Mouse (Mus musculus): ENCODE results near the gene Grin3a.

Gene Grin3a

DNA sequence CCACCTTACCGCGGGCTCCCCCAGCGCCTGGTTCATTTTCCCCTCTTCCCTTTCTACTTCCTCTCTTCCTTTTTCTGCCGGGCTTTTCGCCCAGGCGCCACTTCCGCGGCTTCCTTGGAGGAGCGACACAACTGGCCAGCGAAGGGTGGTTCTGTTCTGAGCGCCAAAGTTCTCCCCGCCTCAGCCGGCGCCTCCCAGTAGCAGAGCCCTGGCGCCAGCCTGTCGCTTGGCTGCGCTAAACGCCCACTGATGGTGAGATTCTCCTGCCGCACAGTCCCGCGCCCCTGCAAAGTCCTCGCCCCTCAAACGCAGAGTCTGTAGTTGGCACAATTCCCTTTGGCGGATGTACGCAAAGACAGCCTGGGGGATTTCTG, at the start of gene Grin3a:
Gene Grin3a, minus strand, starts transcription at position 133 of the 374 bp plus-strand sequence.
- ATAC-seq (ENCODE audit: insufficient number of reproducible peaks, low FRiP score, low TSS enrichment), result peak; percentile 76

GRCm38 (mm10) chr4:49891835-49892301, 46.3 kb upstream of the Grin3a start:
- peak; percentile 36; the same call in 1 of the 2 replicates for ATAC-seq (ENCODE audit: insufficient number of reproducible peaks, low FRiP score, low TSS enrichment)

DNA sequence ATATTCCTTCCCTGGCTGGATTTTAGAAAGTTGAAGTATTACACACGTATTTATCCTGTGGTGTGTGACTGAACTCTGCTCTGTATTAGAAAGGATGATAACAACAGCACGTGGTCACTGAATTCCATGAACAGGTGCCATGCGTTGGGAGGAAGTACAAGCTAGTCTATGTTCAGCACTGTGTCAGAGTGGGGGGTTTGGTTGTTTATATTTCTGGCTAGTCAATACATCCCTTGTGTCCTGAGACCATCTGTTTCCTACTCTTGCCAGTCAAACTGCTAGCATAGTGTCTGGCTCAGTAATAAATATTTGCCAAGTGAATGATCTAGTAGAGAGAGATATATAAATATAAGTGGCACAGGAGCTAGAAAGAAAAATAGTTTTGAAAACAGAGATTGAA, 31.5 kb upstream of the Grin3a start:
- ATAC-seq (ENCODE audit: insufficient number of reproducible peaks, low FRiP score, low TSS enrichment), result no peak

DNA sequence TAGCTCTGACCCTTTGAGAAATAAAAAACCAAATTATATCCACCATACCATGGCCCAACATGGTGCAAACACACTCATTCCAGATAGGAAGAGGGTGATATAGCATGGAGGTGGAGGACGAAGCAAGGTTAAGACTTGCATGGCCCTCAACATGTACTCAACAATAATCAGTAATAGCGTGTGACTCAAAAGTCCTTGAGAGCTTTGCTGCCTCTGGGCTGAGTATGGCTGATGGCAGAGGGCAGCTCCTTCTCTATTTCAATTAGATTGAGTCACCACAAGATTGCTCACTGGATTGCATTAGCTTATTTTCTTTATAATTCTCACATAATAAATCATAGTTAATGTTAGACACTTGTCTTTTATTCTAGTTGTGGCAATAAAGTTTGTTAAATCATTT, 15.1 kb upstream of the Grin3a start:
- ATAC-seq (ENCODE audit: insufficient number of reproducible peaks, low FRiP score, low TSS enrichment), result no peak

- peak; percentile 17; the same call in 1 of the 2 replicates for ATAC-seq (ENCODE audit: insufficient number of reproducible peaks, low FRiP score, low TSS enrichment)
These were observed 524 bp downstream of the Grin3a start for GRCm38 (mm10) chr4:49844828-49845611.

GRCm38 (mm10) chr4:49844274-49844827, 1.2 kb downstream of the Grin3a start:
- ATAC-seq (ENCODE audit: insufficient number of reproducible peaks, low FRiP score, low TSS enrichment), result no peak

DNA sequence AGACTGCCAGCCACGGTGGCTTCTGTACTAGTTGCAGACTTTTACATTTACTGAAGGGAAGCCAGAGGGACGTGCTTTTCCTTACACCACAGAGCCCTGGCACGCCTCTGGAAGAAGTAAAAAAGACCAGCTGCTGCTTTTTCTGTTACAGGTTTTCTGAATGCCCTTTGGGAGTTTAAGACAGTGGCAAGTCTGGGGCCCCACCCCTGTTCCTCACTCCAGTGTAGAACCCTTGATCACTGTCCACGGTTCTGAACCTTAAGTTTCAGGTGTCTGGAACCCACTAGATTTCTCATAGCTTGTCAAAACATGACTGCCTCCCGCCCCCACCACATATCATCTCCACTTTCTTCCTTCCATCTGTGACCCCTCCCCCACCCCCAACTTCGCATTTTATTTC, 1.8 kb downstream of the Grin3a start:
- no peak for ATAC-seq (ENCODE audit: insufficient number of reproducible peaks, low FRiP score, low TSS enrichment)

- no peak for ATAC-seq (ENCODE audit: insufficient number of reproducible peaks, low FRiP score, low TSS enrichment)
These were observed 13.5 kb downstream of the Grin3a start for GRCm38 (mm10) chr4:49832035-49832434.

- no peak for ATAC-seq (ENCODE audit: insufficient number of reproducible peaks, low FRiP score, low TSS enrichment)
These were observed 31.7 kb downstream of the Grin3a start for GRCm38 (mm10) chr4:49813852-49814251.

DNA sequence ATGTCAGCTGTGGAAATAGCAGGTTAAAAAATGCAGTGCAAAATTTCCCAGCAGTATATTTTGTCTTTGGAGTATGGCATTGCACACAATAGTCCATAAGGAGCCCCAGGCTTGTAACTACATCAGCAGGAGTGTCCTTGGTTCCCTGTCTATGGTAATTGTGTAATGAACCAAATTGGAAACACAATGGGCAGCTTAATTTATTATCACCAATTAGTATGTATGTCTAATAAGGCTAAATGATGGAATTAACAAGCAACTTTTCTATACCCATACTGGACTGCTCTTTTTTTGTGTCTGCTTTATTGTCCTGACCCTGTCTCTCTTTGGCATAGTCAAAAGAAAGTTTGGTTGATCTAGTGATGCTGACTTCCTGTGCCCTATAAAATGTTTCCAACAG, 38.8 kb downstream of the Grin3a start:
- no peak for ATAC-seq (ENCODE audit: insufficient number of reproducible peaks, low FRiP score, low TSS enrichment)

- ATAC-seq (ENCODE audit: insufficient number of reproducible peaks, low FRiP score, low TSS enrichment), result no peak
These were observed 46.2 kb downstream of the Grin3a start for GRCm38 (mm10) chr4:49799338-49799737.

DNA sequence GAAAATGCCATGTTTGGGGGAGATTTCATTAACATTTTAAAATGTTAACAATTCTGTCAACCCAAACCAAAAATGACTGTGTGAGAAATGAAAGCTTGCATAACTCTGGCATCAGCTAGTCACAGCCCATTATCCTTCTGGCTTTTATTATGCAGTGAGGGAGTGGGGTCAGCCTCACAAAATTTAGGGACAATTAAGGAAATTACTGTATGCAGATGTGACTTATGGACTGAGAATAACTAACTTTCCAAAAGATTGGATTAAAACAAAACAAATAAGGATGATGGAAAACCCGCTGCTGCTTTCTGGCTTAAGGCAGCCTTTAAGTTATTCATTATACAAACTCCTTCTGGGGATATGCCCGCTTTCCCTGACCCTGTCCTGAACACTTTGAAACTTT, 56.6 kb downstream of the Grin3a start:
- ATAC-seq (ENCODE audit: insufficient number of reproducible peaks, low FRiP score, low TSS enrichment), result no peak

- no peak for ATAC-seq (ENCODE audit: insufficient number of reproducible peaks, low FRiP score, low TSS enrichment)
These were observed 102.7 kb downstream of the Grin3a start for GRCm38 (mm10) chr4:49742847-49743246.

DNA sequence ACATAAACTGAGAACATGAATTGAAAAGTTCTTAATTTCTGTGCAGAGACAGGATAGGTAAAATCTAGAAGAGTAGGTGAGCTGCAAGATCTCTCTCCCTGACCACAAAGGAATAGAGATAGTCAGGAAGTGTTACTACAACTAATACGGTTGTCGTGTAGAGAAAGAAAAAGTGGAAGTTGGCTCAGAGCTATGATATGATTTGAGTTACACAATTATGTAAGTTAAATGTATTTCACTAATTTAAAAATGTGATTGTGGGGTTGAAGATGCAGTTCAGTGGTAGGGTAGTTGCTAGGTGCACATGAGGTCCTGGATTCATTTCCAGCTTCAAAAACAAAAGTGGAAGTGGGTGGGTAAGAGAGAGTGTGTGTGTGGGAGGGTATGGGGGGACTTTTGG, 103.6 kb downstream of the Grin3a start:
- ATAC-seq (ENCODE audit: insufficient number of reproducible peaks, low FRiP score, low TSS enrichment), result no peak

GRCm38 (mm10) chr4:49740796-49741766, 104.5 kb downstream of the Grin3a start:
- peak; percentile 58 for ATAC-seq (ENCODE audit: insufficient number of reproducible peaks, low FRiP score, low TSS enrichment)

GRCm38 (mm10) chr4:49739561-49739960, 106.0 kb downstream of the Grin3a start:
- ATAC-seq (ENCODE audit: insufficient number of reproducible peaks, low FRiP score, low TSS enrichment), result no peak

- no peak for ATAC-seq (ENCODE audit: insufficient number of reproducible peaks, low FRiP score, low TSS enrichment)
These were observed 116.2 kb downstream of the Grin3a start for GRCm38 (mm10) chr4:49729326-49729725.

GRCm38 (mm10) chr4:49723908-49724307, 121.6 kb downstream of the Grin3a start:
- no peak for ATAC-seq (ENCODE audit: insufficient number of reproducible peaks, low FRiP score, low TSS enrichment)

GRCm38 (mm10) chr4:49691405-49692194, 153.9 kb downstream of the Grin3a start:
- no peak for ATAC-seq (ENCODE audit: insufficient number of reproducible peaks, low FRiP score, low TSS enrichment)

Data from cerebellum, adult (tissue).